Mouse (Mus musculus) frontal cortex, adult (tissue): ENCODE data around the gene Nhlh1.

Experiments
- ATAC-seq: cut with Nextera tagmentation; 2 replicates; pipeline ENCODE4 v1.9.2; 2017; ENCODE audit warnings: mild to moderate bottlenecking, moderate library complexity, mixed read lengths; ENCODE audit not compliant: low TSS enrichment

Gene Nhlh1

GRCm38 (mm10) chr1:172057491-172057921 is at the start of gene Nhlh1:
Gene Nhlh1, minus strand, starts transcription at chr1:172057573.
- ATAC-seq: peak; percentile 13; the same call in 1 of the 2 replicates

- no peak for ATAC-seq
Observed at GRCm38 (mm10) chr1:172105101-172105500, 47.7 kb upstream of the Nhlh1 start.

- ATAC-seq: no peak
Observed at GRCm38 (mm10) chr1:172103619-172104018, 46.2 kb upstream of the Nhlh1 start.

GRCm38 (mm10) chr1:172099325-172100033 is 42.1 kb upstream of the Nhlh1 start:
- no peak for ATAC-seq

DNA sequence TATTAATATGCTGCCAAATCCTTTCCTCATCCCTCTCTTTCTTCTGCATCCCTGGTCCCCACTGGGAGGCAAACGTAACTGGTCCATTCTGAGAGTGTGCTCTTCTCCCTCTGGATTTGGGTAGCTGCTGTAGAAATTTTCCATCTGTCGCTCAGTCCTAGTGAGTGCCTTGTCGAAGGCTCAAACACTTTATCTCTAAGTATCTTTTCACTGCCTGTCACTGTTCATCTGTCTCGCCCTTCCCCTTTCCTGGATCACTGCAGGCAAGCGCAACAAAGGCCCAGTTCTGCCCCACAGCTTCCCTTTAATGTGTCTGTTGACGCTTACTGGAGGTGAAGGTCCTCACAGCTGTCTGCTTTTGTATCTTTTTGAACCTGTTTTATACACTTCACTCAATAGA is 37.8 kb upstream of the Nhlh1 start:
- no peak for ATAC-seq

DNA sequence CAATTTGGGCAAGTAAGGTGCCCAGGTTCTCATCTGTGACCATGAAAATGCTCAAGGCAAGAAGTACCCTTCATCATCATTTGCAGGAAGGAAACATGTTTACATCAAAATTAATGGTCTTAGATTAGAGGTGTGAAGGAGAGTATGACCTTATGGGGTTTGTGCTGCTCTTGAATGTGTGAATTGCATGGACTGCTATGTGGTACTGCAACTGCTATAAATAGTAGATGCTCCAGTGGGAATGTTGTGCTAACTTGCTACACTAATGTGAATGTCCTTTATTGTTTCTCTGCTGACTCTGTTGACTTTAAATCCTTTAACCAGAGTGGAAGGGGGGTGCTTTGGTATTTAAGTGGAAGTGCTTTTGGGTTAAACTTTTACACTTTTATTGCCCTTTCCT is 36.9 kb upstream of the Nhlh1 start:
- no peak for ATAC-seq

- no peak for ATAC-seq
Observed at GRCm38 (mm10) chr1:172093522-172093921, 36.1 kb upstream of the Nhlh1 start.

DNA sequence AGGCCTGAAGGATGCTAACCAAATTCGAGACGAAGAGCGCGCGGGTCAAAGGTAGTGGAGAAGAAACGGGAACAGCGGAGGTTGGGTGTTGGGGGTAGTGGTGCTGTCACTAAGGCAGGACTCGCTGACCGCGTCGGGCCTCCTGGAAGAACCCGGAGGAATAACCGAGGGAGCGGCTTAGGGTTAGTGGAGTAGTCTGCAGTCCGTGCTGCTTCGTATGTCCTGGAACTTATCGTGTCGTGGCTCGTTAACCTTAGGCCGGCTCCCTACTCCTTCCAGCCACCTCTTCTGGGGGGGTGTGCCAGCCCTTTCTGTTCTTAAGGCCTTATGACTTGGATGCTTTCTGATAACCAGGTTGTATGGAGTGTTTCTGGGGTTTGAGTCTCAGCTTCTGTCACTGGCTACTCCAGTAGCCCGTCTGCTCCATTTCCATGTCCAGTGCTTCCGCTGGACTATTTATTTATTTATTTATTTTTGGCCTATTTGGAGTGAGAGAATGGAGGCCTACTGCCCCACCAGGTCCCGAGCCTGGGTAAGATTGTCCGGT is 25.6 kb upstream of the Nhlh1 start:
- peak; percentile 51 for ATAC-seq

DNA sequence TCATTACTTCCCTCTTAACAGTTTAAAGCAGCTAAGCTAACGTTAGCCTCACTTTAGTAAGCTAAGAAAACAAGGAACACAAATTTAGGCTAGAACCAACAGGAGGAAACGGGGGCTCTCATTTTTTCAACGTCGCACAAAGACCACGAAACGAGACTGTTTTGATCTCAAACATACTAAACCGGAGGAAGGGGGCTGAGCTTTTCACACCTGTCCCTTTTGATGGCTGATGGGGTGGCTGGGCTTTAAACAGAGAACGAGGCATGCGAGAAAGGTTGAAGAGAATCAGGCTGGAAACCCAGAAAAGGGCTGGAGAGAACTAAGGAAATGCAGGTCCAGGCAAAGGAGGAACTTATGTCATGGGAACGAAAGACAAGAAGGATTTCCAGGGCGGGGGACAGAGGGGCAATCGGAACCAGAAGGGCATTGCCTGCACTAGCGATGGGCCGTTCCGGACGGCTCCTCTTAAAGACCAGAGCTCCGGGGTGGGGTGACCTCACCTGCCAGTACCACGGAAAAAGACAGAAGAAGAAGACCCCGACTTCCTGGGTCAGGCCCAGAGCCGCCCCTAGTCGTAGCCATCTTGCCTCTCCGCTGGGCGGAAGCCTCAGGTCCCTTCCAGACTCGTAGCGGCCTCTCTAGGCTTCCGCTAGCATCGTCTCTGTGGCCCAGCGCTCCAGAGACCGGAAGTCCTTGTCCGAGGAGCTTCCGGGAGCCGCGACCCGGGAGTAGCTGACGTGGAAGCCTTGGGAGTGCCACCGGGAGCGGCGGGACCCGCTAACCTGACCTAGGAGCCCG is 24.9 kb upstream of the Nhlh1 start, which contains the start of the genes Copa and Ncstn:
TSS of gene Copa (plus strand) at position 429 of the 798 bp plus-strand sequence.
TSS of gene Ncstn (minus strand) at position 695 of the 798 bp plus-strand sequence.
- ATAC-seq: peak; percentile 99

DNA sequence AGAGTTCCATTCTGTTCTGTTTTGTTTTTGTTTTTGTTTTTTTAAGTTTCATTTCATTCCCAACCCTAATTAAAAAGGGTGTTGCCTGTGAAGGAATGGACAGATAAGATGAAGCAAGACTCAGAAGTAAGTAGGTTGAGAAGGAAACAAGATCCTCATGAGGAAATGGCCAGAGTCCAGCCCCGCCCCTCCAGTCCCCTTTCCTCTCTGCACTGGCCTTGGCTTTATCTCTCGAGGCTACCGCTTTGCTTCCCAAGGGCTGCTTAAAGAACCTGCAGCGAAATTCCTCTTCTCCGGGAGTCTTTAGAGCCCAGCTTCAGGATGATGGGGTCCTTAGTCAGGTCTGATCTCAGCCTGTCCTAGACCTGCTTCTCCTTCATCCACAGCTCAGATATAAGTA is 20.6 kb upstream of the Nhlh1 start:
- ATAC-seq: no peak

DNA sequence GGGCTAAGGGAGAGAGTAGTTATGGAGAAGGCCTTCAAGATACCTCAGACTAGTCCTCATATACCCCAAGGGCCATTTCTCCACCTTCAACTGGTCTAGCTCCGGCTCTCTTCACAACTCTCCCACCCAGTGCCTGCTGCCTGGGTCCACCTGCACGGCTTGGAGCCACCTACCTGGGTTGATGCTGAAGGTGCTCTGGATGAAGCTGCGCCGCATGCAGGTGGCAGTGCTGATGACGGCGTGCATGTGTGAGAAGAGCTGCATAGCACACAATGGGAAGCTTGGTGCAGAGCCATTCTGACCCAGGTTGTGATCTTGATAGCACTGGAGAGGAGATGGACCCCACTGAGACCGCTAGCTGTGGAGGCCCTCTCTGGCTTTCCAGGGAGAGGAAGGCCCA is 15.2 kb upstream of the Nhlh1 start:
- ATAC-seq: no peak

DNA sequence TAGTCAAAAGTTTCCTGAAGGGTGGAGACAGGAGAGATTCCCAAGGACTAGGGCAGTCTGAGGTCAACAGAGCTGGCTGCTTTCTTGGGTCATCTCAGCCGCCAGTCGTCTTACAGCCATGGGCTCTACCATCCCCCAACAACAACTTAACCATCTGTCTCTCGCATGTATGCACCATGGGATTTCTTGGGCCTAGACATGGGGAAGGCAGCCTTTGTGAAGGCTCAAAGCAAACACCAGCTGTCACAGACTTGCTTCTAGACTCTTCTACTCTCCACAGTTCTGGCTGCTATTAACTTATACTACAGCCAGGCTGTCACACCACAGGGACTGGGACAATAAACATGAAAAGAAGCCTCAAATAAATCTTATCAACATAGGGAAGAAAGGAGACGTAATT is 14.2 kb upstream of the Nhlh1 start:
- peak; percentile 36; the same call in 1 of the 2 replicates for ATAC-seq

GRCm38 (mm10) chr1:172070227-172070626 is 12.9 kb upstream of the Nhlh1 start:
- no peak for ATAC-seq

GRCm38 (mm10) chr1:172064613-172065141 is 7.3 kb upstream of the Nhlh1 start:
- ATAC-seq: peak; percentile 75

- no peak for ATAC-seq
Observed at GRCm38 (mm10) chr1:172063291-172064023, 6.1 kb upstream of the Nhlh1 start.

DNA sequence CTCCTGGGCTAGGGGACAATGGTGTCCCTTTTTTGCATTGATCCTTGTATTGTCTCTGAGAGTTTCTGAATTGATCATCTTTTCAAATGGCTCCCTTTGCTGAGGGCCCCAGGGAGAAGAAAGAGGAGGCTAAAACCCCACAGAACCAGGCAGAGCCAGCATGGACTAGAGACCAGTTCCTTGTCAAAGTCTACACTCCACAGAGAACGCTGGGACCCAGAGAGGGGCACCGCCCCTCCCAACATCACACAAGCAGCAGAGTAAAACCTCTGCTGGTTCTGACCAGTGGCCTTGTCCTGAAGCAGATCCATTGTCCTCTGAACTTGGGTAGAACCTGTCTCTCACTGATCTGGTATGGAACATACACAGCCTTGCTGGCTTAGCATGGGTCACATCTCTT is 4.7 kb upstream of the Nhlh1 start:
- ATAC-seq: no peak

DNA sequence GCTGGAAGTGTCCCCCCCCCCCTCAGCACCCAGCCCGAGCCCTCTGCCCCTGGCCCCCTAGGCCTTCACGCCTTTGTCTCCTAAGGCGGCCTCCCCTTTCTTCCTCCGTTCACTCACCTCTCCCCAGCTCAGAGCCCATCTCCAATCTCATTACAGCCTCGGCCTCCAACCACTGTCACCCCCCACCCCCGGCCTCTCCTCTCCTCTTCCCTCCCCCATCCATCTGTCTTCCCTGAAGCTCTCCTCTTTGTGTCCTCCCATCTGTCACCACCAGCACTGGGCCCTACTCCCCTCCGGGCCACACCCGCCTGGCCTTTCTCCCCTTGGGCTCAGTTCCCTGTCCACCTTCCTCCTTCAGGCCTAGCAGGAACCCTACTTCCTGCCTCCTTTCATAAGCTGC is 3.8 kb upstream of the Nhlh1 start:
- no peak for ATAC-seq

DNA sequence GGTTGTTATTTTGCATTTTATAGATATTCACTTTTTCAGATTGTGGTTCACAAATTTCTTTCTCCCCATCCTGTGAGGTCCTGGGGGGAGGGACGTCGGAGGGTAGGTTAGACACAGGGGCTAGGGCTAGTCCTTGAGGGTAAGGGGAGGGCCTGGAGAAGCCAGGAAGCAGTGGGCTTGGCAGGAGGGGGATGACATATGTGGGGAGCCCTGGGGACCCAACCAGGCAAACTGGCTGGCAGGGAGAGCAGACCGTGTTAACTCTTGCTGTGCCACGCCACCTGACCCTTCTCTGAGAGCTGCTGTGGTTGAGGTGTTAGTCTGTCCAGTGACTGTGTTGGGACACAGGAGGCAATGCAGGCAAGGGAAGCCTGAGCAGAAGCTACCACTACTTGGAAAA is 3.3 kb upstream of the Nhlh1 start:
- no peak for ATAC-seq

DNA sequence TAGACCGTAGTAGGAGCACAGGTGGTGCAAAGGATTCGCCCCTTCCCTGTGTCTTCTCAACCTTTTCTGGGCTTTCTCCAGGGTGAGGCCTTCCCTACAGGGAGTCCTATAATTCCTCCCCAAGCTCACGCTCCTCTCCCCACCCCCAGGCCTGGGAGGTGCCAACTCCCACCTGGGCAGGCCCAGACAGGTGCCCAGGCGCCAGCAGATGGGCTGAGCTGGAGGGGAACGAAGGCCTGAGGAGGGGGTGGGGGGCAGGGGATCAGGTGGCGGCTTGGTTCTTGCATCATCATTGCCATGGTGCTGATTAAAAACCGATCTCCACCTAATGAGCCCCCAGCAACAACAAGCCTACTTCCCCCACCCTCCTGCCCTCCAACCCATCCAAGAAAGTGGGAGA is 1.5 kb upstream of the Nhlh1 start:
- no peak for ATAC-seq

DNA sequence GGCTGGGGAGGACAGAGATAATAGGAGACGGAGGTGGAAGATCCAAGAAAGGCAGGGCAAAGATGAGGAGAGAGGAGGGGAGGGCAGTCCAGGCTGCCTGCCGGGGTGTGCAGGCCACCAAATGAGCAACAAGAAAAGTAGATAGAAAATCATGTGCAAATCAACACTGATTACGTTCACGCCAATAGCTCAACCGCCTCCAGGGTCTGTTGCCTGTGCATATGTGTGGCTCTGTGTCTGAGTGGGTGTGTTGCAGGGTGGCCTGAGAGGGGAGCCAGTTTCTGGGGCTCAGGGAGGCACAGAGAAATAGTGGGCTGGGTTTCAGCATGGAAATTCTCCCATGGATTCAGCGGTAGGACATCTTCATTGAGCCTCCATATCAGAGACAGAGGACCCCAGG is 948 bp upstream of the Nhlh1 start:
- ATAC-seq: no peak

- peak; percentile 64 for ATAC-seq
Observed at GRCm38 (mm10) chr1:172056251-172056650, 1.1 kb downstream of the Nhlh1 start.
